Mouse (Mus musculus): ENCODE measurements at regions not wholly inside any gene's neighbourhood (a gene's known extent, or its start where the extent isn't known, plus 50 kb on each side); places are given as distances from the start of the nearest gene placed in this dataset.
"Not testable (repeated sequence)": the region's sequence is repeated elsewhere in the genome, so short reads cannot be mapped to it uniquely, and the experiment has no call there.

GRCm38 (mm10) chr13:82005929-82006726 lies 223.3 kb downstream of the Cetn3 start:
- CTCF ChIA-PET = interaction anchor here in 1 of 4 experiments (0.5 kb wide), 1 partner anchor 78 kb away, joined by 4 read pairs; no protein-coding TSS in a partner anchor
- POLR2A ChIA-PET = no interaction called here

- ChIA-PET CTCF (no interaction called here), POLR2A (no interaction called here)
Measured at GRCm38 (mm10) chr13:82007222-82007621, 224.3 kb downstream of the Cetn3 start.

- CTCF ChIA-PET = no interaction called here
Measured at GRCm38 (mm10) chr13:82039623-82040022, 256.7 kb downstream of the Cetn3 start.

GRCm38 (mm10) chr13:82058131-82058731 lies 275.4 kb downstream of the Cetn3 start:
- ChIA-PET CTCF (no interaction called here), POLR2A (no interaction called here)

More at GRCm38 (mm10) chr13:82039623-82040022, 256.7 kb downstream of the Cetn3 start:
- POLR2A ChIA-PET = no interaction called here

- POLR2A ChIA-PET = no interaction called here
- CTCF ChIA-PET = no interaction called here
Measured at GRCm38 (mm10) chr13:82058872-82059271, 276.0 kb downstream of the Cetn3 start.

GRCm38 (mm10) chr13:82059498-82059897 lies 276.6 kb downstream of the Cetn3 start:
- POLR2A ChIA-PET = no interaction called here
- CTCF ChIA-PET = no interaction called here

GRCm38 (mm10) chr13:82063880-82064279 lies 281.0 kb downstream of the Cetn3 start:
- CTCF ChIA-PET = not testable (repeated sequence)
- POLR2A ChIA-PET = interaction anchor here in 1 of 4 experiments (1.4 kb wide), 1 partner anchor 280 kb away, joined by 4 read pairs; no protein-coding TSS in a partner anchor

GRCm38 (mm10) chr13:82066174-82066573 lies 283.3 kb downstream of the Cetn3 start:
- ChIA-PET CTCF (no interaction called here), POLR2A (no interaction called here)

GRCm38 (mm10) chr13:82066674-82067270 lies 283.9 kb downstream of the Cetn3 start:
- ChIA-PET POLR2A (no interaction called here), CTCF (no interaction called here)

- ChIA-PET CTCF (no interaction called here), POLR2A (no interaction called here)
Measured at GRCm38 (mm10) chr13:82072449-82072848, 289.6 kb downstream of the Cetn3 start.

GRCm38 (mm10) chr13:82073343-82073742 lies 290.5 kb downstream of the Cetn3 start:
- CTCF ChIA-PET = no interaction called here
- POLR2A ChIA-PET = no interaction called here

- POLR2A ChIA-PET = no interaction called here
- CTCF ChIA-PET = no interaction called here
Measured at GRCm38 (mm10) chr13:82081375-82081774, 298.5 kb downstream of the Cetn3 start.

GRCm38 (mm10) chr13:82087635-82088034 lies 304.8 kb downstream of the Cetn3 start:
- CTCF ChIA-PET = interaction anchor here in 1 of 4 experiments (0.6 kb wide), 1 partner anchor 142 kb away, joined by 5 read pairs; no protein-coding TSS in a partner anchor
- POLR2A ChIA-PET = no interaction called here

- CTCF ChIA-PET = interaction anchor here in 1 of 4 experiments (0.8 kb wide), 1 partner anchor 140 kb away, joined by 3 read pairs; no protein-coding TSS in a partner anchor
- POLR2A ChIA-PET = no interaction called here
Measured at GRCm38 (mm10) chr13:82092186-82092585, 309.3 kb downstream of the Cetn3 start.

- CTCF ChIA-PET = no interaction called here
- POLR2A ChIA-PET = no interaction called here
Measured at GRCm38 (mm10) chr13:82106032-82106431, 323.2 kb downstream of the Cetn3 start.

GRCm38 (mm10) chr13:82129777-82130735 lies 347.2 kb downstream of the Cetn3 start:
- ChIA-PET POLR2A (no interaction called here), CTCF (no interaction called here)
